Mouse (Mus musculus): ENCODE measurements around the gene Asic4. TPM values are rescaled to one million over a fixed set of nuclear protein-coding genes. Genes with fewer than 3 reads are reported as not detected.

Asic4 gene
- polyA plus RNA-seq, 1 experiment from 2014 or later, result 0.45 TPM

GRCm38 (mm10) chr1:75423780-75424390, 26.4 kb upstream of the Asic4 start:
- WGBS, result 84% methylated on average over 11 of the region's 11 CpGs
- Histone ChIP-seq H3K9ac (ENCODE audit: low read depth, low read length) (no peak overlapping the region), H3K4me2 (ENCODE audit: low read length) (no peak overlapping the region), H3K9me3 (replicated peaks; ENCODE audit: low read length) (no peaks in the 10 kb centered on the region), H3K27ac (no peak overlapping the region), H3K4me3 (replicated peaks; ENCODE audit: low read depth, low read length) (no peak overlapping the region), H3K36me3 (ENCODE audit: insufficient read depth, low read length) (no peaks in the 10 kb centered on the region), H3K4me1 (replicated peaks; ENCODE audit: insufficient read depth, low read length) (peaks cover 16% of the 10 kb centered on the region), H3K27me3 (ENCODE audit: insufficient read depth, low read length) (peaks cover 22% of the 10 kb centered on the region)
- DNase-seq (ENCODE audit: low spot score) (no peak), ATAC-seq (replicated peaks; ENCODE audit: low FRiP score, low read depth) (no peak)
- no peak for TF ChIP-seq CTCF (IDR thresholded peaks at IDR 0.05; ENCODE audit: low read depth)

GRCm38 (mm10) chr1:75425796-75426471, 24.3 kb upstream of the Asic4 start:
- peaks cover 14% of the 10 kb centered on the region for H3K27me3 ChIP-seq (ENCODE audit: insufficient read depth, low read length)
- WGBS, result 35% methylated on average over 10 of the region's 10 CpGs
- no peak for ATAC-seq (replicated peaks; ENCODE audit: low FRiP score, low read depth)

GRCm38 (mm10) chr1:75435475-75436328, 14.5 kb upstream of the Asic4 start, which contains the start of gene Gmppa:
Gmppa (plus strand) TSS chr1:75435930.
- H3K4me2 ChIP-seq (ENCODE audit: low read length), result peak within 1 kb of the TSS; percentile 68
- H3K9me3 ChIP-seq (replicated peaks; ENCODE audit: low read length), result no peaks in the 10 kb centered on the region
- 3% methylated on average over 28 of the region's 28 CpGs for WGBS
- H3K27ac ChIP-seq, result peak within 1 kb of the TSS; percentile 65
- ATAC-seq (replicated peaks; ENCODE audit: low FRiP score, low read depth) (peak; percentile 80), DNase-seq (ENCODE audit: low spot score) (peak; percentile 96)
- peak within 1 kb of the TSS; percentile 59 for H3K4me3 ChIP-seq (replicated peaks; ENCODE audit: low read depth, low read length)
- H3K27me3 ChIP-seq (ENCODE audit: insufficient read depth, low read length), result no peaks in the 10 kb centered on the region
- no peaks in the 10 kb centered on the region for H3K4me1 ChIP-seq (replicated peaks; ENCODE audit: insufficient read depth, low read length)
- TF ChIP-seq CTCF (IDR thresholded peaks at IDR 0.05; ENCODE audit: low read depth), result no peak
- H3K9ac ChIP-seq (ENCODE audit: low read depth, low read length), result peak within 1 kb of the TSS; percentile 67
- H3K36me3 ChIP-seq (ENCODE audit: insufficient read depth, low read length), result no peaks in the 10 kb centered on the region

More at GRCm38 (mm10) chr1:75425796-75426471, 24.3 kb upstream of the Asic4 start:
- DNase-seq (ENCODE audit: low spot score), result peak; percentile 71
- Histone ChIP-seq H3K4me1 (replicated peaks; ENCODE audit: insufficient read depth, low read length) (peaks cover 16% of the 10 kb centered on the region), H3K9me3 (replicated peaks; ENCODE audit: low read length) (no peaks in the 10 kb centered on the region), H3K36me3 (ENCODE audit: insufficient read depth, low read length) (no peaks in the 10 kb centered on the region), H3K9ac (ENCODE audit: low read depth, low read length) (no peak overlapping the region), H3K4me2 (ENCODE audit: low read length) (no peak overlapping the region), H3K27ac (no peak overlapping the region), H3K4me3 (replicated peaks; ENCODE audit: low read depth, low read length) (no peak overlapping the region)
- peak; percentile 72 for TF ChIP-seq CTCF (IDR thresholded peaks at IDR 0.05; ENCODE audit: low read depth)

- DNase-seq (ENCODE audit: low spot score), result no peak
- no peak for TF ChIP-seq CTCF (IDR thresholded peaks at IDR 0.05; ENCODE audit: low read depth)
These were observed 11.5 kb upstream of the Asic4 start for GRCm38 (mm10) chr1:75438782-75439181.

GRCm38 (mm10) chr1:75440661-75441060, 9.6 kb upstream of the Asic4 start:
- H3K27me3 ChIP-seq (ENCODE audit: insufficient read depth, low read length), result no peaks in the 10 kb centered on the region
- H3K9me3 ChIP-seq (replicated peaks; ENCODE audit: low read length), result no peaks in the 10 kb centered on the region
- no peak overlapping the region for H3K9ac ChIP-seq (ENCODE audit: low read depth, low read length)
- DNase-seq (ENCODE audit: low spot score), result no peak
- no peak for TF ChIP-seq CTCF (IDR thresholded peaks at IDR 0.05; ENCODE audit: low read depth)
- H3K4me3 ChIP-seq (replicated peaks; ENCODE audit: low read depth, low read length), result no peak overlapping the region
- no peak for ATAC-seq (replicated peaks; ENCODE audit: low FRiP score, low read depth)
- H3K4me2 ChIP-seq (ENCODE audit: low read length), result no peak overlapping the region
- no peaks in the 10 kb centered on the region for H3K36me3 ChIP-seq (ENCODE audit: insufficient read depth, low read length)
- H3K4me1 ChIP-seq (replicated peaks; ENCODE audit: insufficient read depth, low read length), result peaks cover 18% of the 10 kb centered on the region; the same call in 1 of the 2 replicates
- no peak overlapping the region for H3K27ac ChIP-seq
- WGBS, result 83% methylated on average over 7 of the region's 7 CpGs

More at GRCm38 (mm10) chr1:75438782-75439181, 11.5 kb upstream of the Asic4 start:
- H3K4me3 ChIP-seq (replicated peaks; ENCODE audit: low read depth, low read length), result no peak overlapping the region
- H3K27ac ChIP-seq, result no peak overlapping the region
- H3K27me3 ChIP-seq (ENCODE audit: insufficient read depth, low read length), result no peaks in the 10 kb centered on the region
- H3K9me3 ChIP-seq (replicated peaks; ENCODE audit: low read length), result no peaks in the 10 kb centered on the region
- ATAC-seq (replicated peaks; ENCODE audit: low FRiP score, low read depth), result no peak
- 86% methylated on average over 8 of the region's 9 CpGs for WGBS
- H3K4me2 ChIP-seq (ENCODE audit: low read length), result no peak overlapping the region
- H3K36me3 ChIP-seq (ENCODE audit: insufficient read depth, low read length), result no peaks in the 10 kb centered on the region
- 0 out of 2 replicates have a peak, but pooled peaks cover 6% of the 10 kb centered on the region for H3K4me1 ChIP-seq (replicated peaks; ENCODE audit: insufficient read depth, low read length)
- H3K9ac ChIP-seq (ENCODE audit: low read depth, low read length), result no peak overlapping the region

GRCm38 (mm10) chr1:75441471-75441996, 8.7 kb upstream of the Asic4 start:
- no peak overlapping the region for H3K4me3 ChIP-seq (replicated peaks; ENCODE audit: low read depth, low read length)
- no peaks in the 10 kb centered on the region for H3K27me3 ChIP-seq (ENCODE audit: insufficient read depth, low read length)
- ATAC-seq (replicated peaks; ENCODE audit: low FRiP score, low read depth) (no peak), DNase-seq (ENCODE audit: low spot score) (no peak)
- H3K27ac ChIP-seq, result no peak overlapping the region
- no peaks in the 10 kb centered on the region for H3K36me3 ChIP-seq (ENCODE audit: insufficient read depth, low read length)
- TF ChIP-seq CTCF (IDR thresholded peaks at IDR 0.05; ENCODE audit: low read depth), result no peak
- no peak overlapping the region for H3K4me2 ChIP-seq (ENCODE audit: low read length)
- H3K9me3 ChIP-seq (replicated peaks; ENCODE audit: low read length), result no peaks in the 10 kb centered on the region
- peaks cover 25% of the 10 kb centered on the region; the same call in 1 of the 2 replicates for H3K4me1 ChIP-seq (replicated peaks; ENCODE audit: insufficient read depth, low read length)
- H3K9ac ChIP-seq (ENCODE audit: low read depth, low read length), result no peak overlapping the region
- 70% methylated on average over 15 of the region's 15 CpGs for WGBS

All from kidney, postnatal 0 days (tissue).